Mouse (Mus musculus) duodenum, adult 2 months (tissue): ENCODE results near the gene Tnfaip8l1. TPM values are rescaled to one million over a fixed set of nuclear protein-coding genes. Genes with fewer than 3 reads are reported as not detected.

Source experiments
- polyA plus RNA-seq: library from polyadenylated mRNA; depleted of rRNA; stranded (reverse); fragments of >200 nt; gene quantifications from 2 replicates; pipeline ENCODE4 v1.2.3, GENCODE M21; 2012; ENCODE audit warnings: low replicate concordance; rRNA removed

Tnfaip8l1 gene
- 5.9 and 6.6 TPM in 2 replicates for polyA plus RNA-seq

DNA sequence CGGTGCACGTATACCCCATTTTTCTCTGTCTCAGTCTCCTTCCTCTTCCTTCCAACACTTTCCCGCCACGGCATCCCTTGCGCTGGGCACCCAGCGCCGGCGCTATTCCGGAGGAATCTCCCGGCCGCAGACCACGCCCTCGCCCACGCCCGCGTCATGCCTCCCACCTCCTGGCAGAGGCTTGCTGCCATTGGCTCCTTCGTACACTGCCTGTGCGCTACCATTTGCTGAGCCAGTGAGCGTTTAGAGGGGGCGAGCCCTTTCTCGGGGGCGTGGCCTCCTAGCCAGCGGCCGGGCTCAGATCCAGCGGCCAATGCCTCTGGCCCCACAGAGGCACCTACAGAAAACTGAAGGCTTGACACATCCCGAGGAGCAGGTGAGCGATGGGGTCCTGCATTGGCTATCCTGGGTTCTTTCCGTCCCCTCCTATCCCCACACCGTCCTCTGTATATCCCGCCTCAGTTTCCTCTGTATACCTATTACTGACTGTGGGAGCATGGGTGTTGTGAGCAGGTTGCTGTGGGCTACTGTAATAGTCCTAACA, at the start of gene Tnfaip8l1:
Gene Tnfaip8l1, plus strand, starts transcription at position 247 of the 544 bp plus-strand sequence.

DNA sequence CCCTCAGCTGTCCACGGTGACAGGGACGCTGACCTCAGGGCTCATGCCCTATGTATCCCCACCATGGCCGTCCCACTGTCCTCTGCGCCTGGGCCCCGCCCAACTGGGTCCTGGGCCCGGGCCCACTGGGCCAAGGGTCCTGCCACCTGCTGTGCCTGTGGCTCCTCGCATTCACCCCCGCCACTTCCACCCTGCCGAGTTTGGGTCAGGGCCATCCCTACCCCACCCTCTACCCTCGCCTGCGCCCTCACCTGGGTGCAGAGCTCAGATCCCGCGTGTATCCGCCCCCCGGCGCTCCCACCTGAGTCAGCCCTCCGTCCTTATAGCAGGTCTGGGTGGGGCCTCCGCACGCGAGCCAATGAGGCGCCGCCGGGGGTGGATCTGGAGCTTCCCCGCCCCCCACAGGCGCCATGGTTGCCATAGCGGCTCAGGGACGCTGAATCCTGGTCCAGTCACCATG, 45.0 kb upstream of the Tnfaip8l1 start, which contains the start of gene Plin5:
Gene Plin5, minus strand, starts transcription at position 346 of the 460 bp plus-strand sequence.

GRCm38 (mm10) chr17:56121826-56122225, 40.5 kb upstream of the Tnfaip8l1 start, which contains the start of gene Lrg1:
Lrg1 (minus strand) TSS chr17:56122001.

DNA sequence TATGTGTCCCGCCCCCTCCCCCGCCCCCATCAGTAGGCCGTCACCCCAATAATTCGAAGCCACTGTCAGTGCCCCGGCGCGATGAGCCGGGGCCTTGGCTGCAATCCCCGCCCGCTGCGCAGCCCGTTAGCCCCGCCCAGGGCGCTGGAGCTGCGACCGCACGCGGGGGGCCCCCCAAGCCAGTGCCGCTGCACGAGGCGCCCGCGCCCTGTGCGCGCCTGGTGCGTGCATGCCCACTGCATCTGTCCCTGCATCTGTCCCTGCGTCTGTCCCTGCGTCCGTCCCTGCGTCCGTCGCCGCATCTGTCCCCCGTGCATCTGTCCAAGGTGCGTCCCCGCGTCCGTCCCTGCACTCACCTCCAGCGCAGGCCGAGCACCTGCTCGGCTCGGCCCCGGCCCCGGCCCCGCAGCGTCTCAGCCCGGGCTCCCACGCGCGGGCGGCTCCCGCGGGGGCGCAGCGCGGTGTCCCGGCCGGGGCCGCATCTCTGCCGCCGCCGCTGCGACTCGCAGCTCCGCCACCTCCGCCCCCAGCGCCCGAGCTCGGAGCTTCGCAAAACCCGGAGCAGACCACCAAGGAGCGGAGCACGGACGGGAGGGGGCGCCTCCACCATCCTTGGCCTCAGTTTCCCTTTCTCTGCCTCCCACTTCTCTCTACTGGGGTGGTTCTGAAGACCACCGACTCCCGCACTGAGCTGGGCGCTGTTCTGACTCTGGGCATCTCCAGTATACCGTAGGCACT, 22.2 kb upstream of the Tnfaip8l1 start, which contains the start of gene Sema6b:
Gene Sema6b, minus strand, starts transcription at position 486 of the 738 bp plus-strand sequence.

GRCm38 (mm10) chr17:56183658-56184103, 21.4 kb downstream of the Tnfaip8l1 start, which contains the start of gene Mydgf:
Mydgf (minus strand) TSS chr17:56183920.

DNA sequence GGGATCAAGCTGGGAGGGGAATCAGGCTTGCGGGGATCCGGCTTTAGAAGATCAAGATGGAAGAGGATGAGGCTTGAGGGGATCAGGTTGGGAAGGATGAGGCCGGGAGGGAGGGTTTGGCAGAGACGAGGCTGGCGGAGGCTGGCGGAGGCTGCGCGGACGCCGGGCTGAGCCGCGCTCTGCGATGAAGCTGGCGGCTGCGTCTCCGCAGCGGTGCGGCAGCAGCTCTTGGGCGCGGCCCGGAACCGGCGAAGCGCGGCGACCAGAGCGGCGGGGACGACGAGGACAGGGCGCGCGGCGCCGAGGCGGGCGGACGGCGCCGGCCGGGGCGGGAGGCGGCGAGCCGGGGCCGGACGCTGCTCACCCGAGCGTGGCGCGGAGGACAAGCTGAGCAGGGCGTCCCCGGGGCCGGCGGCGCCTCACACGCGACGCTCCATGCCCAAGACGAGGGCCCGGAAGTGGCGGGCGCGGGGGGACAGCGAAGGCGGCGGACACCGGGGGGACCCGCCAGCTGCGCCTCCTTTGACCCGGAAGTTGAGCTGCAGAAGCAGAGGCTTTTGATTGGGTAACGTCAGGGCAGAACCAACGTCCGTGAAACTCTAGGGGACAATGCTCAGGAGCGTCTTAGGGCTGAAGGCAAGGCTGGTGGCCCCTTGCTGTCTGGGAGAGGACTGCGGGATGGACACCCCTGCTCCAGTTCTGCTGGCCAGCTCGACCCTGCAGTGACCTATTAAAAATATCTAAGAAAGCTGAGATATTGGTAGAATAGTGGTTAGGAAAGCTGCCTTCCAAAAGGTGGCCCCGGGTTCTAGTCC, 56.3 kb downstream of the Tnfaip8l1 start, which contains the start of gene Dpp9:
Gene Dpp9, minus strand, starts transcription at position 529 of the 815 bp plus-strand sequence.

Other genes starting within 250 kb of the Tnfaip8l1 start
- gene Zfp119b, start 213.0 kb upstream of the Tnfaip8l1 start, polyA plus RNA-seq, result 0.12 TPM in 1 of 2 replicates, not detected in the other
- gene Ebi3, start 209.8 kb upstream of the Tnfaip8l1 start, polyA plus RNA-seq, result 6.0 and 12.4 TPM in 2 replicates
- gene Yju2, start 203.4 kb upstream of the Tnfaip8l1 start, polyA plus RNA-seq, result 4.0 and 4.3 TPM in 2 replicates
- 1.9 and 3.2 TPM in 2 replicates for gene Shd, start 192.0 kb upstream of the Tnfaip8l1 start, polyA plus RNA-seq
- gene Fsd1, start 176.0 kb upstream of the Tnfaip8l1 start, polyA plus RNA-seq, result 1.6 and 1.7 TPM in 2 replicates
- gene Stap2, start 156.9 kb upstream of the Tnfaip8l1 start, polyA plus RNA-seq, result 96.5 and 192 TPM in 2 replicates
- 166 and 484 TPM in 2 replicates for gene Mpnd, start 156.8 kb upstream of the Tnfaip8l1 start, polyA plus RNA-seq
- gene Sh3gl1, start 125.8 kb upstream of the Tnfaip8l1 start, polyA plus RNA-seq, result 73.4 and 86.3 TPM in 2 replicates
- 2.9 and 3.3 TPM in 2 replicates for gene Chaf1a, start 122.0 kb upstream of the Tnfaip8l1 start, polyA plus RNA-seq
- gene Ubxn6, start 87.4 kb upstream of the Tnfaip8l1 start, polyA plus RNA-seq, result 47.8 and 66.0 TPM in 2 replicates
- gene Hdgfl2, start 82.8 kb upstream of the Tnfaip8l1 start, polyA plus RNA-seq, result 17.7 and 37.4 TPM in 2 replicates
- 5.8 and 9.5 TPM in 2 replicates for gene Plin4, start 52.7 kb upstream of the Tnfaip8l1 start, polyA plus RNA-seq
- 0.37 and 0.41 TPM in 2 replicates for gene Plin5, start 44.9 kb upstream of the Tnfaip8l1 start, polyA plus RNA-seq
- gene Lrg1, start 40.5 kb upstream of the Tnfaip8l1 start, polyA plus RNA-seq, result 22.8 and 28.2 TPM in 2 replicates
- gene Sema6b, start 22.1 kb upstream of the Tnfaip8l1 start, polyA plus RNA-seq, result 7.6 and 19.5 TPM in 2 replicates
- gene Mydgf, start 21.4 kb downstream of the Tnfaip8l1 start, polyA plus RNA-seq, result 97.9 and 103 TPM in 2 replicates
- 29.2 and 43.7 TPM in 2 replicates for gene Dpp9, start 56.4 kb downstream of the Tnfaip8l1 start, polyA plus RNA-seq
- 16.4 and 18.8 TPM in 2 replicates for gene Fem1a, start 94.3 kb downstream of the Tnfaip8l1 start, polyA plus RNA-seq
- 73.3 and 108 TPM in 2 replicates for gene Ticam1, start 114.3 kb downstream of the Tnfaip8l1 start, polyA plus RNA-seq
- gene Plin3, start 130.4 kb downstream of the Tnfaip8l1 start, polyA plus RNA-seq, result 103 and 238 TPM in 2 replicates
- not detected in 2 replicates for gene Arrdc5, start 137.8 kb downstream of the Tnfaip8l1 start, polyA plus RNA-seq
- 9.4 and 14.0 TPM in 2 replicates for gene Uhrf1, start 140.8 kb downstream of the Tnfaip8l1 start, polyA plus RNA-seq
- 18.6 and 24.8 TPM in 2 replicates for gene Kdm4b, start 163.6 kb downstream of the Tnfaip8l1 start, polyA plus RNA-seq